Mouse (Mus musculus) retina, postnatal 7 days (tissue): ENCODE results near the gene Itpr1.

Experiments used
- DNase-seq: peaks from one replicate; pipeline ENCODE4 v3.0.0-alpha.2; 2012; ENCODE audit warnings: low read depth, low spot score

The Itpr1 gene

DNA sequence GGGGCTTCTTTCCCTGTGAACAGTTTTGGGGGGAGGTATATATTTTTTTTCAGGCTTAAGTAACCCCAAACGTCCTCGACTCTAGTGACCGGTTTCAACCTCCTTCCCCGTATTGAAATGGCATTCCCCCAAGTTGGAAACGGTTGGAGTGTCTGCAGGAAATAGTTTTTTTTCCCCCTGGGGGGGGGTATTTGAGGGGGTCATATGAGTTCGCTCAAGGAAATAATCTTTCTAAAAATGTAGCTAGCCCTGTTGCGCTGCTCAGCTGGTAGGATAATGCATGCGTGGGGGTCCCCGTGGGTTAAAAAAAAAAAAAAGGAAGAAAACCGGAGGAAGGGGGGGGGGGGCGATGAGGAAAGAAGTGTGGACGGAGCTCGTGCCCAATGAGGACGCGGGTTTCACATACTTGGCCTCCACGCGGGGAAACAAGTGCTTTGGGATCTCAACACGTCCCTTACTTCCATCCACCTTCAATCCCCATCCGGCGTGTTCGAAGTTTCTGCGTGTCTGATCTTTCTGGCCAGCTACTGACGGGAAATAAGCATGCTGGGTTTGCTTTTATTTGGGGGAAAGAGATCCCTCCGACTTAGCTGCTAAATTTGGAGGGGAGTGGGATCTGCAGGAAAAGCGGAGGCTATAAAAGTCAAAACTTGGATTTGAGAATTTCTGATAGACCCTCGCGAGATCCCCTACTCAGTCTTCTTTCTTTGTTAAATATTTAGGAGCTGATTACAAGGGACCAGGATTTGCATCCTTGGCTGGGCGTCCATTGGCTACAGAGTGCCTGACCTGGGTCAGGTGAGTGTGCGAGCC is 791 bp downstream of the Itpr1 start:
- DNase-seq = no peak

DNA sequence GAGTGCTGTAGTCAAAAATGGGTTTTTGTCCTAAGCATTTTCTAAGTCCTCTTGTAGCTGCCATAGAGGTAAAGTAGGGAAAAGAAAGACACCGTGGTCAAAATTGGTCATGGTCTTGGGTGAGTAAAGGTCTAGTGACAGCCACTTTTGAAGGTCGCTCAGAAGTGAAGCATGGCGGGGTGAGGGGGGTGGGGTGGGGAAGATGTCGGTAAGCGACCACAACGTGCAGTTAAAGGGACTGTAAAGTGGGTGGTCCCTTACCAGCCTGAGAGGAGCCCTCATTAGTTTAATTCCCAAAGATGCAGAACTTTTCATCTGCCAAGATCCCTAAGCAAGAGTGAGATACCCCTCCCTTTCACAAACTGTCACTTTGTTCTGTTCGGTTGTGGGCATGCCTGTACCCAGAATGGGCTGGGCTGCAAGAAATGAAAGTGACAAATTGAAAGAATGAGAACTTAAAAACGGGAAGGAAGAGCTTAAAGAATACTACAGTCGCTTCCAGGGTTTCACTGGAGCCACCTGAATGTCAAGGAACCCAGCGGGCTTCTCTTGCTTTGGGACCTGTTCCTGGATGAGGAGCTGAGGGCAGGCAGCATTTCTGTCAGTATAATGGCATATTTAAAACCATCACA is 1.5 kb downstream of the Itpr1 start:
- no peak for DNase-seq

DNA sequence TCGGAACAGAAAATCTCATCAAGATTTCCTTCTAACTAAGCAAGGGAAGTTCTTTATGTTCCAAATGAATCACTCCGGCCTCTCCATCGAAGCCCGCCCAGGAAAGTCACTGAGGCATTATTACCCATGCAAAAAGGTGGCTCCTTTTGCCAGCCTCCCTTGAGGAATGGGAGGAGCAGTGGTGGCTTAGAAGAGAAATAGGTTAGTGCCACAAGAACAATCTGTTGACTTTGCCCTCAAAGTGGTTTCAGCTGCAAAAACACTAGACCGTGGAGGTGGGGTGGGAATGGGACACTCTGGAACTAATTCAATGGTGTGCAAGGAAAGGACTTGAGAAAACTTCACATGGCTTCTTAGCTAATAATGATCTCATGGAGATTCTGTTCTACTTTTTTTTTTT is 3.2 kb downstream of the Itpr1 start:
- no peak for DNase-seq

DNA sequence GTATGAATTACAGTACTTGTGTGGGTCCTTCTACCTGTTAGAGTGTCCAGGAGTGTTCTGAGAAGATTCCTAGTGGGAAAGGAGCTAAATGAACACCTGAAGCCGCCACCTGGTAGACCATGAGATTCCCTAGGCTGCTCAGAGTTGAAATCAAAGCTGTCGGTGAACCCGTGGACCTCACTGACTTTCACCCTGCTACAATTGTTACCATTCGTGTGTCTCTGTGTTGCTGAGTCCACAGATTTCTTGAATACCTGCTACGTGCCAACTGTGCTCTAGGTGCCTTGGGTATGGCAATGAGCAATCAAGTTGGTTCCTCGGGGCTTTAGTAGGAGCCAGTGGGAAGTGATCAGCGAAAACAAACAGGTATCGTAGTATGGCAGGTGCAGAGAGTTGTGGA is 3.9 kb downstream of the Itpr1 start:
- no peak for DNase-seq

DNA sequence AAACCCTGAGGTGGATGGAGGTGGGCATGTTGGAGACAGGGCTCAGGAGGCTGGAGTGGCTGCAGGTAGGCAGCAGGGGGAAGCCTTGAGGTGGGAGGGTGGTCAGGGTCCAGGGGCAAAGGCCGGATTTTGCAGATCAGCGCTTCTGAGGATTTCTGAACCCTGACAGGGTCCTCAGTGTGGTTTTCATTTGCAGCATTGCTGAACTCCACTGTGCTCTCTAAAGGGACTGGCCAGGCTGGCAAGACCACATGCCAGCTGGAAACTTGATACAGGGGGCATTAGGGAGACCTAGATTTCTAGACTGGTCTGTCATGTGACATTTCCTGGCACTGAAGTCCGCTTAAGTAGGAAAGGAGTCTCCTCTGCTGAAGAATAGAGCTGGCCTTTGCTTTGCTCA is 5.1 kb downstream of the Itpr1 start:
- DNase-seq = no peak

DNA sequence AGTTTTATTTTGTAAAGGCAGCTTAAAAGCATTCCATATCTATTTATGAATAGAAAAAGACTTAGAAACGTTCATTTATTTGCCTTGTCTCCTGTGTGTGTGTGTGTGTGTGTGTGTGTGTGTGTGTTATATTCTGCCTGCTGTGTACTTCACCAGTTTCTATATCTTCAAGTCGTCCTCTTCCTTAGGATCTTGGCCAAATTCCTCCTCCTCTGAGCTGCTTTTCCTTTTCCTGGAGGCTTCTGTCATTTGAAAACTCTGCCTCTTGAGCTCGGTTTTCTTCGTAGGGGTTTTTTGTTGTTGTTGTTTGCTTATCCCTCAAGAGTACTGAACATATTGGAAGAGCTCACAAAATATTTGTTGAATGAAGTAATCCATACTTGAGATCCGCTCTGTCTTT is 9.5 kb downstream of the Itpr1 start:
- no peak for DNase-seq

DNA sequence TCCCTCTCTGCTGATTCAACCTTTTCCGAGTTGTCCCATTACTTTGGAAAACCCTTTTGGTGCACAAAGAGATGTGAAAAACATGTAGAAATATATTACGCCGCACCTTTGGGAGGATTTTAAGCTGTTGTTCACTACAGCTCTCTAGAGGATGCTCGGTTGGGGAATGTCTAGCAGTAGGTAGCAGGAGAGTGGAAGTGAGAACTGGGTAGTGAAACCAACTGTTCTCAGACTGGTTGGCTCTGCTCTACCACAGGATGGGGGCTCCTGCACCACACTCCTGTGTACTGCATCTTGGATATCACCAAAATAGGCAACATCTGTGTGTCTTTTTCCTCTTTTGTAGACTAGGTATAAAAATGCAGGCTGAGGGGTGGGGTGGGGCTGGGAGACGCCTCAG is 10.0 kb downstream of the Itpr1 start:
- DNase-seq = no peak

DNA sequence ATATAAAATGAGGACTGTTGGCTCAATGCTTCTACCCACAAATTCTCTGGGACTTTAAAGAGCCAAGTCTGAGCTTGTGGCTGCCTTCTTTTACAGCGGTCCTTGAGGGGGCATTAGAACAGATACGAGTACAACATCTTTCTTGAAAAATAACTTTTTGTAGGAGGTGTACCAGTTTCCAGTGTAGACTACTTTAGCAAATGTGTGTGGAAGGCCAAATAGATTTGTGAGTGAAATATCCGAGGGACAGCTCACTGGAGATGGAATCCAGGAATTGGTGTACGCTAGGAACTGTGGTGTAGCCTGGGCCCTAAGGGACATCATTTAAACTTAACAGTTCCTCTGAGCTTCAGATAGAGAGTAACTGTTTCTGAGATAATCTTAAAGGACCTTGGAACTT is 11.5 kb downstream of the Itpr1 start:
- no peak for DNase-seq

DNA sequence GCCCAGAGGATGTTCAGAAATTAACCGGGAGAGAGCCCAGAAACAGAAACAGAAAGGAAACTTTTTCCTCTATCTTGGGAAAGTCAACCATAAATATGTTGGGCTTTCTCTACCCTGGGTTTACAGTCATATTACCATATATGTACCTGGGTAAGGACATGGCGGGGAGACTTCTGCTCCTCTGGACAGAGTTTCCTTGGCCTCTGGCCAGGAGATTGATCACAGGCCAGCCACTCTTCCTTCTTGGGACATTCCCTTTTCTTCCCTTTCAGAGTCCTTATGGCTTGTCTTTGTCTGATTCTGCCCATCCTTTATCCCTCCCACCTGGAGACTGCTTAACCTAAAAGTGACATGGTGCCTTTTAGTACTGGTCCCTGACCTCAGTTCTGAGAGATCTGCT is 12.1 kb downstream of the Itpr1 start:
- no peak for DNase-seq

DNA sequence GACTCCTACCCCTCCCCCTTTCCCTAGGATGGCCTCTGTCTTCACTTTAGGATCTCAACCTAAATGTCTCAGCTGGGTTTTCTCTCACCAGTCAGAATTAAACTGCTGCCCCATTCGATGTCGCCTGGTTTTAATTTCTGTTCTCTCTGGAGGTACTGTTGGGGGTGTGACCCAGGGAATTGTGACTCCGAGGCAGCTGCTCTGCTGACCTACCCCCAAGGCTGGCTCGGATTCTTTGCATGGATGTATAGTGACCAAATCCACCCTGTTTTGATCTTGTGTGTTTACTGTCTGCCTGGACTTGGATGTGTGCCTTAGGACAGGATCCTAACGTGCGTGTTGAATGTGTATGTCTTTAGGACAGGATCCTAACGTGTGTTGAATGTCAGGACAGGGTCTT is 13.3 kb downstream of the Itpr1 start:
- no peak for DNase-seq

DNA sequence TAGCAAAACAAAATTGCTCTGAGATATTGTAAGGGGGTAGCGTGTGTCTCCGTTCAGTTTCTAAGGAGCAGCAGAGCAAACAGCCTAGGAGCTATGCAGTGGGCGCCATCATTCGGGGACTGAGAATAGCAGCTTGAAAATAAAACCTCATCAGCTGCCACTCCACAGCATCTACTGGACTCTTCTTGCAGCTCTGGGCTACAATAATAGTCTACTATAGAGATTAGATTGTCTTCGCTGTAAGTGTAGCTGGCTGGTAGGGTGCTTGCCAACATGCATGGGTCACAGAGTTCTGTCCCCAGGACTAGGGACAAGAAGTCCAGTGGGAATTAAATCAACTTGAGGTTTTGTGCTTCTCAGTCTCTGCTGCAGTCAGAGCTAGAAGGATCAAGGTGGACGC is 14.6 kb downstream of the Itpr1 start:
- no peak for DNase-seq

DNA sequence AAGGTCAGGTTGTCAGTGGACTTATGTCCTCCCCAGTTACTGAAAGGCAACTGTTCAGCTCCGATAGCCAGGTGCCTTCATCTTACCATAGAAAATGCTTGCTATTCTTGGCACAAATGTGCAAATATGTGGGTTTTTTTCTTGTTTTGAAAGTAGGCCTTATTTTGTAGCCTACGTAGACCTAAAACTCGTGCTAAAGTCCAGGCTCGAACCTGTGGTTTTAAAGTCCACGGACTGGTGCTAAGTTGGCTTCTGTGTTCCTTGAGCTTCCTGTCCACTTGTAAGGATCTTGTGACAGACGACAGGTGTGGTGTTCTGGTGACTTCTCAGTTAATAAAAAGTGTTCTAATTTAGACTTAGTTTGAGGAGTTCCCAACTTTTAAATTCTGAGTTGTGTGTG is 15.2 kb downstream of the Itpr1 start:
- DNase-seq = no peak

DNA sequence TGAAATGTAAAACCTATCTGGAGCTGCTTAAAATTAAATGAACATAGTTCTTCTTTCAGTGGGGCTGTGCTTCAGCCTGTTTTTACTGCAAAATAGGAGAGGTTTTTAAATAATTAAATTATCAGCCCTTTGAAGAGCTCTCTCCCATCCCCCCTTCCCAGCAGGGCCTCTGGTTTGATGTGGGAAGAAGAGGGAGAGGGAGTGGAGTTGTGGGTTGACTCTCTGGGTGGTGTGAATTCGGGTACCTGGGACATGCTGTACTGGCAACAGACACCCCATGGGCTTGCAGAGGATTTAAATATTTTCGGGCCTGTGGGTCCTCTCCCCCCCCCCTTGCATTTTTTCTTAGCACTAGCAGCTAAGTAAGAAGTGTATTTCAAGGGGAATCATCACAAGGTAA is 15.7 kb downstream of the Itpr1 start:
- no peak for DNase-seq

DNA sequence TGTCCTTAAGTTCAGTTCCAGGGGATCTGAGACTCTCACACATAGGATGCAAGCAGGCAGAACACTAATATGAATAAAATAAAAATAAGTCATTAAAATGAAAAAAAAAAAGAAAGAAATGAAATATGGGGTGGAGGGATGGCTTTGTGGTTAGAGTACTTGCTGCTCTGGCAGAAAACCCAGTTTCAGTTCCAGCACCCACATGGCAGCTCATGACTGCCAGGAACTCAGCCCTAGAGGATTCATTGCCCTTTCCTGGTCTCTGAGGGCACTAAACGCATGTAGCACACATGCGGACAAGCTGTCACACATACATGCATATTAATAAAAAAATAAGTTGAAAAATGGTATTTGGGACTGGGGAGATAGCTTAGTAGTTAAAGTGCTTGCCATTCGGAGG is 17.7 kb downstream of the Itpr1 start:
- DNase-seq = no peak

DNA sequence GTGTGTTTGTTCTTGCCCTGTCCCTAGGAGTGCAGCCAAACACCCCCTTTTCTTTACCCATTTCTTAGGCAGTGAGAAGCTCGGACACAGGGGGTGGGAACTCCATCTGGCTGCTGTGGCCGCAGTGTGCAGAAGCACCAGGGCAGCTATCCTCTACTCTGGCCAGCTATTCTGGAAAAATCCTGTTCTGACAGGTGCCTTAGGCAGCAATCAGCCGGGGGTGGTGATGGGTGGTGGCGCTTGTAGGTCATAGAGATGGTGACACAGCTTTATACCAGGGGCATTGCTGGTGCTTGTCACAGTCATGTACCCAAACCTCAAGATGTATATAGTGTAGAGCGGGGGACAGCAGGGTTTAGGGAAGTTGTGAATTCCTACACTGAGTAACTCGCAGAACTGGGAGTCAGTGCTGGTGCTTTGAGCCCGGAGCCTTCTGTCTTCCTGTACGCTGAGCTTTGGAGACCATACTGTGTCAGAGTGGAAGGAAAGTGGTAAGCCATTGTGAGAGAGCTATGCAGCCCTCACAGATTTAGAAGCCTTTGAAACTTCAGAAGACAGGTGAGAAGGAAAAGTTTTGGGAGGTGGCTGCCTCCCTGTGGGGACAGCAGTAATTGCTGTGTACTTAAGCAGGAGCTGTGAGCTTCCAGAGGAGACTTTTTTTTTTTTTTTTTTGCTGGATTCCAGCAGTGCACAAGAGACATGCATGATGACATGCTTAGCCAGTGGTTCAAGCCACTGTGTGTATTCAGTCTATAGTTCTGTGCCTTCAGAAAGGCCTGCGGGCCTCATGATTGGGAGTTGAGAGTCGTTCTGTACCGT is 19.2 kb downstream of the Itpr1 start:
- DNase-seq = no peak

DNA sequence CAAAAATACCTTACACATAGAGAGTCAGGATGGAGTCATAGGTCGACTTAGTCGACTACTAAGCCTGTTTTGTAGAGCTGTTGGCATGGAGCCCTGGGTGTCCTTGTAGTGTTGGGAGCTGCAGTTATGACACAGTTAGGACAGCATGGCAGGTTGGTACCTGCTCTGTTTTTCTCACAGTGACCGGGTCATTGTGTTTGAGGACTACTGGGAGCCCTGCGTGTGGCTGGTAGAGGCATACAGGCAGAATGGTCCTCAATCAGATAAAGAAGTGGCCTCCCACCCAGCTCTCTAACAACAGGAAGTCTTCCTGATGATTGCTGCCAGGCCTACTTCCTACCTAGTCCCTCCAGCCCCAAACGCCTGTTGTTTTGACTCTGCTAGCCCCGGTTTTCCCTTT is 20.2 kb downstream of the Itpr1 start:
- no peak for DNase-seq

DNA sequence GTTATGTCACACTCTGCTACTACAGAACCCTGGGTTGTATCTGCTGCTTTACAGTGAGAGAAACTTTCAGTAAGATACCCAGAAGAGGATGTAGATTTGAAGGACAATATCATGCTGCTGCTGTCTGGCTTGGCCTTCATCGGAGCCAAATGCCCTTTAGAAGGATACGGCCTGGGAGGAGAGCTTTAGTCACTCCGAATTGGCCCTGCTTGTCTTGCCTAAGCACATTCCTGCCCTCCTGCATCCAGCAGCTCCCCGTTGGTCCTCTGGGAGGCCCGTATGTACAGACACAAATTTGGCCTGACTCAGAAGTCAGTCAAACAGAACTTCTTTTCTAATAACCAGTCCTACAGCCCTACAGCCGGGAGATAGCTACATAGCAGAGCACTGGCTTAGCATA is 21.6 kb downstream of the Itpr1 start:
- no peak for DNase-seq

DNA sequence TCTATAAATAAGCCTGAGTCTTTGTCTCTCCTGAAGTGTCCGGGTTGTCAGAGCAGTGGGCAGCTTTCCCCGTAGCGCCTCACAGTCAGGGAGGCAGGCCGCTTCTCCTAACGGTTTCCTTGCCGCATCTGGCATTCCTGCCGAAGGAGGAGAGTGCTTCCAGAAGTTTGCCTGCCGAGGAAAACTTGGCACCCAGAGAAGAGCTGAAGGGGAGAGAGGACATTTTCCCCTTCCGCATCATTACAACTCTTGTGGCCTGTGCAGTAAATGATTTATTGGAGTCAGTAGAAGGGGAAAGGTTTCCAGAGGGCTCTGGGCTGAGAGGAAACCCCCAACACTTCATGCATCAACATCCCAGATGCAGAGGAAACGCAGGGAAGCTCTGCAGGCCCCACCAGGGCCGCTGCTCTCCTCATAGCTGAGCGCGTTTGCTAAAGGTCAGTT is 22.8 kb downstream of the Itpr1 start:
- no peak for DNase-seq

DNA sequence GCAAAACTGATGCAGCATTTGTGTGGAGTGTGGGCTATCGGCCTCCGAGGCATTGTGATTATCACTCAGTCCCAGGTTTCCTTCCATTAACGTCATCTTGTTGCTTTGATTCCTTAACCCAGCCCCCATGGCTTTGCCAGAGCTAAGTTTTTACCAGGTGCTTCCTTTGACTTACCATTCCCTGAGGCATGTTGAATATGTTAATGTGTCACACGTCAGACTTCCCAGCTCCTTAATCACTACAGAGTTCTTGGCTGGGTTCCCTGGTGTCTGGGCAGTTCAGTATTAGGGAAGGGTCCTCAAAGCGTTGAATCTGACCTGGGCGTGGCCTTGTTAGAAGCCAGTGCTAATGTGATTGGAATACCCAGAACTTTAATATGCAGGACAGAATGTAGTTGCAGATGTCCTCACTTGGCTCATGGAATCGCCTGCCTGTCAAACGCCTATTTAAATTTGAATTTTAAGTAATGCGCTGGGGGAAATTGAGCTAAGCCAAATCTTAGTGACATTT is 23.6 kb downstream of the Itpr1 start:
- DNase-seq = no peak

DNA sequence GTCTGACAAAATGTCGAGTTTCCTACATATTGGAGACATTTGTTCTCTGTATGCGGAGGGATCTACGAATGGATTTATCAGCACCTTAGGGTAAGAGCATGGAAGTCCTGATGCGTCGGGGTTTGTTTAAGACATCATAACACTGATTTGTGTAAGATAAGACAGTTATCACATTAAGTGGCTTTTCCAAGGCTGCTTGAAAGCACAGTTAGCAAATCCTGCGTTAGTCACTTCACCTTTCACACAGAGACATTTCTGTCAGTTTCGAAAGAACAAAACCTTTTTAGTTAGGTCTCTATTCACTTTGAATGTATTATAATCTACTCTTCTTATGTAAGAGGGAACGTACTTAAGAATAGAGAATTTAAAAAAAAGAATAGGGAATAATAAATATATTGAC is 24.1 kb downstream of the Itpr1 start:
- no peak for DNase-seq

DNA sequence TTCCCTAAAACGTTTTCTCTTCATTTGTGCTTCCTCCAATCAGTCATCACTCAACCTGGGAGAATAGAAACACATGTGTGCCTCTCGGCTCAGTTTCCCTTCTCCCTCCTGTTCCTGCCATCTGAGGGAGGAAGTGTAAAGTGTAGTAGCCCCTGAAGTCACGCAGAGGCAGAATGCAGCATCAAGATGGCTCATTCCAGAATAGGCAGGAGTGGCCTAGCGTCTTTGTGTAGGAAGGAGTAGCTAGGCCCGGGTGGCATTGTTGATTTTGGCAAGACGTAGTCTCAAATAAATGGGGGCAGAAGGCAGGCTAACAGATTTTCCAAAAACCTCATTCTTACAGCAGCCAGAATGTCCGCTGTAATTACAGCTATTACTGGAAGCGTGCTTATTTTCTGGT is 24.7 kb downstream of the Itpr1 start:
- DNase-seq = no peak

DNA sequence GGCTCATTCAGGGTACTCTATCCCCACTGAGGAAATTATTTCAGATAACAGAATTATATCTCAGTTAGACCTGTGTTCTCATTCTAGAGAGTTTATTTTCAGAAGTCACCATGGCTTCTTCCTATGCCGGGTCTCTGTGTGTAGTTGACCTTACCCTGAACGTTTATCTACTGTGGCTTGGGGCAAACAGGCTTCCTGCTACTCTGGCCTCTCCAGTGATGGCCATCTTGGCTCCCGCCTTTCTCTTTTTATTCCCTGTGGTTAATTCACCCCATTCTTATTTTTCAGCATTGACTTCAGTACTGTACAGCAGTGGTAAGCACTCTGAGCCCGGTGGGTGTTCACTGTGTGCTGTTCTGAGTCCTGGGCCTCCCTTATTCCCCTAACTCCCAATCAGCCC is 25.1 kb downstream of the Itpr1 start:
- no peak for DNase-seq

DNA sequence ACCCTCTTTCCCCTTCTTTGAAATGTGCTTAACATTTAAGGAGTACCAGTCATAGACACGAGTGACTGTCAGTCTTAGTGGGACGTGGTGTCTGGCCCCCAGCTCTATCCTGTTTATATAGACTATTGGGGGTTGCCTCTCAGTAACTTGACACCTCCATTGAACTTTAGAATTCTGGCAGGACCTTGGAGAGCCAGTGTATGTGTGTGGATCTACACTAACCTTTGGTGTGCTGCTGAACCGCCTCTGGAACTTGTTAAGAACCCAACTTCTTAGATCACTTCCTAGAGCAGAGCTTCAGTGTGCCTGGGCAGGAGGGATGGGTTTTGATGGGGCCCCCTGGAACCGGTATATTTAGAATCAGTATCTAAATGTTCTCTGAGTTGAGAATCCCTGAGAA is 26.2 kb downstream of the Itpr1 start:
- no peak for DNase-seq
